Mouse (Mus musculus): ENCODE data around the gene Slc31a1. TPM values are rescaled to one million over a fixed set of nuclear protein-coding genes. Genes with fewer than 3 reads are reported as not detected.

The Slc31a1 gene
- polyA plus RNA-seq, 1 experiment from 2014 or later, result 49.0 TPM

DNA sequence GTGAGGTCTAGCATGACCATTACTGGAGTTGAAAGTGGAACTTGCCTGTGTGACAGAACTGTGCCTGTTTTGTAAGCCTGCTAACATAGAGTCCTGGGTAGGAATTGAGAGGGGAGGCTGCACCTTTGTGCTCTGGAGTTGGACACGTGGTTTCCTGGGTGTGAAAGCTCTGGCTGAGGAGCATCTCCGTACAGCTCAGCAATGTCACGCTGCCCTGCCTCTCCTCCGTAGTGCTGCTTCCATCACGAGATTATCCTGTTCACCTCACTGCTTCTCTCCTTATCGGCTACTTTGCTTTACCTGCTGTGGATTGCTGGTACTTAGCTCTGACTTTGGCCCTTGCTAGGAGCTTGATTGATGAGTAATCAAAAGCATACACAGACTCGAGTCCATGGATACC lies 23.2 kb downstream of the Slc31a1 start:
- DNase-seq (ENCODE audit: low spot score) (no peak), ATAC-seq (ENCODE audit: low read depth) (no peak)
- no peak overlapping the region for H3K4me3 ChIP-seq (ENCODE audit: low read depth, low read length)
- no peak overlapping the region for H3K27ac ChIP-seq (replicated peaks; ENCODE audit: low read depth, low read length)
- WGBS, result 76% methylated on average over 7 of the region's 7 CpGs
- H3K9ac ChIP-seq (ENCODE audit: low read depth, low read length), result no peak overlapping the region
- H3K36me3 ChIP-seq (ENCODE audit: control insufficient read depth, insufficient read depth, low read length), result peaks cover 27% of the 10 kb centered on the region; the same call in 1 of the 2 replicates
- H3K4me1 ChIP-seq (ENCODE audit: control insufficient read depth, insufficient read depth, low read length), result no peaks in the 10 kb centered on the region; the same call in 1 of the 2 replicates
- no peak overlapping the region for H3K4me2 ChIP-seq (ENCODE audit: low read depth, low read length)
- no peaks in the 10 kb centered on the region for H3K27me3 ChIP-seq (replicated peaks; ENCODE audit: control insufficient read depth, insufficient read depth, low read length)
- no peaks in the 10 kb centered on the region for H3K9me3 ChIP-seq (ENCODE audit: control insufficient read depth, low read length)

- Histone ChIP-seq H3K4me2 (ENCODE audit: low read depth, low read length) (no peak overlapping the region), H3K9me3 (ENCODE audit: control insufficient read depth, low read length) (no peaks in the 10 kb centered on the region), H3K36me3 (ENCODE audit: control insufficient read depth, insufficient read depth, low read length) (peaks cover 30% of the 10 kb centered on the region; the same call in 1 of the 2 replicates), H3K4me1 (ENCODE audit: control insufficient read depth, insufficient read depth, low read length) (no peaks in the 10 kb centered on the region; the same call in 1 of the 2 replicates), H3K4me3 (ENCODE audit: low read depth, low read length) (no peak overlapping the region), H3K9ac (ENCODE audit: low read depth, low read length) (no peak overlapping the region), H3K27ac (replicated peaks; ENCODE audit: low read depth, low read length) (no peak overlapping the region), H3K27me3 (replicated peaks; ENCODE audit: control insufficient read depth, insufficient read depth, low read length) (no peaks in the 10 kb centered on the region)
- no peak for ATAC-seq (ENCODE audit: low read depth)
- no peak for DNase-seq (ENCODE audit: low spot score)
- 80% methylated on average over 1 of the region's 1 CpGs for WGBS
Measured at GRCm38 (mm10) chr4:62384159-62384558, 23.6 kb downstream of the Slc31a1 start.

GRCm38 (mm10) chr4:62385439-62385838 lies 24.9 kb downstream of the Slc31a1 start:
- H3K4me2 ChIP-seq (ENCODE audit: low read depth, low read length), result no peak overlapping the region
- H3K9ac ChIP-seq (ENCODE audit: low read depth, low read length), result no peak overlapping the region
- 96% methylated on average over 7 of the region's 7 CpGs for WGBS
- ATAC-seq (ENCODE audit: low read depth) (no peak), DNase-seq (ENCODE audit: low spot score) (no peak)
- no peaks in the 10 kb centered on the region; the same call in 1 of the 2 replicates for H3K4me1 ChIP-seq (ENCODE audit: control insufficient read depth, insufficient read depth, low read length)
- no peaks in the 10 kb centered on the region for H3K9me3 ChIP-seq (ENCODE audit: control insufficient read depth, low read length)
- H3K4me3 ChIP-seq (ENCODE audit: low read depth, low read length), result no peak overlapping the region
- peaks cover 42% of the 10 kb centered on the region for H3K36me3 ChIP-seq (ENCODE audit: control insufficient read depth, insufficient read depth, low read length)
- H3K27me3 ChIP-seq (replicated peaks; ENCODE audit: control insufficient read depth, insufficient read depth, low read length), result no peaks in the 10 kb centered on the region
- no peak overlapping the region for H3K27ac ChIP-seq (replicated peaks; ENCODE audit: low read depth, low read length)

DNA sequence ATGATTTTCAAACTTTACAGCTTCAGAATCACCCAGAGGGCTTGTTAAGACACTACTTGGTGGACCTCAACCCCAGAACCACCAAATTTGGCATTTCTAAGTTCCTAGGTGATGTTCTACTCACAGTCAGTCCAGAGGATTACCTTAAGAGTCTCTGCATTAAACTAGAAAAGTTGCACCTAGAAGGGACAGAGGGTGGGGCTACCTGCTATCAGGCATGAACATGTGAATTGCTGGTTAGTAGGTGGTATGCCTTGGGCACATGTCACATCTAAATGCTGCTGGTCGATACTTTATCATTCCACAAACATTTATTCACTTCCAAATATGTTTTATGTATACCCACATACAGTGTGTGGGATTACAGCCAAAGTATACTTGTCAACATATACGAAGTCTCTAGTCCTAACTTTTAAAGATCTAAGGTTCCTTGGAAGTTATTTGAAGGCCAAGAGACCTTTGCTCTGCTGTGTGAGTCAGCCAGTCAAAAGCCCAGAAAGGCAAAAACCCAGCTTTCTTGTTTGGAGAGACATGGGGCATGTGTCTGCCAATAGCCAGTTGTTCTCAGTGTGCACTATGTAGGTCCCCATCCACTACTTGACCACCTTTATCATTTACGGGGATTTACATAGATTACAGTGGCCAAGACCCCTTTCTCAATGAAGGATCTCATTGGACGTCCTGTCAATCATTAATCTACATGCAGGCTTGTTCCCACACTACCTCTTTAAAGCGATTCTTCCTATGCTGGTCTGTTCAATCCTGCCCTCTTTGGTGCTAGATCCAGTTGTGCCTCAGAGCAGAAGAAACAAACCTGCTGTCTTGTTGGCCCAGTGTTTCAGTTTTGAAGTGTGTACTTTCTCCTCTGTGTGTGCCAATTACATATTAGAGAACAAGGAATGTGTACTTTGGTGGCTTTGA lies 29.3 kb downstream of the Slc31a1 start:
- Histone ChIP-seq H3K4me1 (ENCODE audit: control insufficient read depth, insufficient read depth, low read length) (no peaks in the 10 kb centered on the region; the same call in 1 of the 2 replicates), H3K4me2 (ENCODE audit: low read depth, low read length) (no peak overlapping the region), H3K27ac (replicated peaks; ENCODE audit: low read depth, low read length) (no peak overlapping the region), H3K9me3 (ENCODE audit: control insufficient read depth, low read length) (no peaks in the 10 kb centered on the region), H3K4me3 (ENCODE audit: low read depth, low read length) (no peak overlapping the region), H3K9ac (ENCODE audit: low read depth, low read length) (no peak overlapping the region), H3K27me3 (replicated peaks; ENCODE audit: control insufficient read depth, insufficient read depth, low read length) (no peaks in the 10 kb centered on the region), H3K36me3 (ENCODE audit: control insufficient read depth, insufficient read depth, low read length) (peaks cover 60% of the 10 kb centered on the region)
- 94% methylated on average over 5 of the region's 5 CpGs for WGBS
- DNase-seq (ENCODE audit: low spot score), result no peak
- ATAC-seq (ENCODE audit: low read depth), result no peak

DNA sequence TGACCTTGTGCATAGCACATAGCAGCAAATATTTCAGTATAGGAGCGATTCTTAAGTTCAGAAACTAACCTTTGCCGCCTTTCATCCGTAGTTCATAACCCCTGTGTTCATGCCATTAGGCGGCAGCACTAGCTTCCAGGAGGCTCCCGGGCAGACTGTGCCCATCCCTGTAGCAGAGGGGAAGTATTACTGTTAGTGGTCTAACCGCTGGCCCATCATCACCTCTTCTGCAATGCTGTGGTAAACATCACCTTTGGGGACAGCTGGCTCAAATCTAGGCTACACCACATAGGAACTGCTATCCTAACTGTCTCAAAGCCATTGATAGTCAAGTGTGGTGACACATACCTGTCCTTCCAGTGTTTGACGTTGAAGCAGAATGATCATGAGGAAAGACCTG lies 31.4 kb downstream of the Slc31a1 start:
- Histone ChIP-seq H3K4me3 (ENCODE audit: low read depth, low read length) (no peak overlapping the region), H3K9me3 (ENCODE audit: control insufficient read depth, low read length) (no peaks in the 10 kb centered on the region), H3K36me3 (ENCODE audit: control insufficient read depth, insufficient read depth, low read length) (peaks cover 69% of the 10 kb centered on the region), H3K9ac (ENCODE audit: low read depth, low read length) (no peak overlapping the region), H3K27ac (replicated peaks; ENCODE audit: low read depth, low read length) (no peak overlapping the region), H3K4me1 (ENCODE audit: control insufficient read depth, insufficient read depth, low read length) (no peaks in the 10 kb centered on the region), H3K27me3 (replicated peaks; ENCODE audit: control insufficient read depth, insufficient read depth, low read length) (no peaks in the 10 kb centered on the region), H3K4me2 (ENCODE audit: low read depth, low read length) (no peak overlapping the region)
- no peak for ATAC-seq (ENCODE audit: low read depth)
- WGBS, result 84% methylated on average over 7 of the region's 7 CpGs
- no peak for DNase-seq (ENCODE audit: low spot score)

- no peak for ATAC-seq (ENCODE audit: low read depth)
Measured at GRCm38 (mm10) chr4:62393459-62393858, 32.9 kb downstream of the Slc31a1 start.

DNA sequence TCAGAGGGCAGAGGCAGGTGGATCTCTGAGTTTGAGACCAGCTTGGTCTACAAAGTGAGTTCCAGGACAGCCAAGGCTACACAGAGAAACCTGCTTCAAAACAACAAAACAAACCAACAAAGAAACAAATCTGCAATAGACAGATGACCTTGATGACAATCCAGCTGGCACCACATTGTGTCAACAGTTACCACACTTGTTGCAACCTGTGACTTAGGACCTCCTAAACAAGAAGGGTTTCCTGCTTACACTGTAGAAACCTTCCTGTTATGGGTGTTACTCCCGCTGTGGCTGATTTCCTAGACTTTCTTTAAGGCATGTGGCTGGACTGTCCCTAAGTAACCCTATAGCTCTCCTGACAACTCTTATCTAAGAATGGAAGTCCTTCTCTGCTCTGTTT lies 35.3 kb downstream of the Slc31a1 start:
- DNase-seq (ENCODE audit: low spot score) (no peak), ATAC-seq (ENCODE audit: low read depth) (no peak)
- no peak overlapping the region for H3K4me2 ChIP-seq (ENCODE audit: low read depth, low read length)
- no peaks in the 10 kb centered on the region for H3K27me3 ChIP-seq (replicated peaks; ENCODE audit: control insufficient read depth, insufficient read depth, low read length)
- H3K36me3 ChIP-seq (ENCODE audit: control insufficient read depth, insufficient read depth, low read length), result peaks cover 78% of the 10 kb centered on the region
- H3K4me1 ChIP-seq (ENCODE audit: control insufficient read depth, insufficient read depth, low read length), result no peaks in the 10 kb centered on the region
- no peak overlapping the region for H3K4me3 ChIP-seq (ENCODE audit: low read depth, low read length)
- H3K9ac ChIP-seq (ENCODE audit: low read depth, low read length), result no peak overlapping the region
- WGBS, result 100% methylated on average over 1 of the region's 1 CpGs
- no peak overlapping the region for H3K27ac ChIP-seq (replicated peaks; ENCODE audit: low read depth, low read length)
- H3K9me3 ChIP-seq (ENCODE audit: control insufficient read depth, low read length), result no peaks in the 10 kb centered on the region

More at GRCm38 (mm10) chr4:62393459-62393858, 32.9 kb downstream of the Slc31a1 start:
- no peaks in the 10 kb centered on the region for H3K27me3 ChIP-seq (replicated peaks; ENCODE audit: control insufficient read depth, insufficient read depth, low read length)
- H3K9ac ChIP-seq (ENCODE audit: low read depth, low read length), result no peak overlapping the region
- WGBS, result 64% methylated on average over 6 of the region's 6 CpGs
- H3K27ac ChIP-seq (replicated peaks; ENCODE audit: low read depth, low read length), result no peak overlapping the region
- DNase-seq (ENCODE audit: low spot score), result peak; percentile 23
- no peaks in the 10 kb centered on the region for H3K9me3 ChIP-seq (ENCODE audit: control insufficient read depth, low read length)
- no peak overlapping the region for H3K4me2 ChIP-seq (ENCODE audit: low read depth, low read length)
- peaks cover 73% of the 10 kb centered on the region for H3K36me3 ChIP-seq (ENCODE audit: control insufficient read depth, insufficient read depth, low read length)
- H3K4me3 ChIP-seq (ENCODE audit: low read depth, low read length), result no peak overlapping the region
- H3K4me1 ChIP-seq (ENCODE audit: control insufficient read depth, insufficient read depth, low read length), result no peaks in the 10 kb centered on the region

DNA sequence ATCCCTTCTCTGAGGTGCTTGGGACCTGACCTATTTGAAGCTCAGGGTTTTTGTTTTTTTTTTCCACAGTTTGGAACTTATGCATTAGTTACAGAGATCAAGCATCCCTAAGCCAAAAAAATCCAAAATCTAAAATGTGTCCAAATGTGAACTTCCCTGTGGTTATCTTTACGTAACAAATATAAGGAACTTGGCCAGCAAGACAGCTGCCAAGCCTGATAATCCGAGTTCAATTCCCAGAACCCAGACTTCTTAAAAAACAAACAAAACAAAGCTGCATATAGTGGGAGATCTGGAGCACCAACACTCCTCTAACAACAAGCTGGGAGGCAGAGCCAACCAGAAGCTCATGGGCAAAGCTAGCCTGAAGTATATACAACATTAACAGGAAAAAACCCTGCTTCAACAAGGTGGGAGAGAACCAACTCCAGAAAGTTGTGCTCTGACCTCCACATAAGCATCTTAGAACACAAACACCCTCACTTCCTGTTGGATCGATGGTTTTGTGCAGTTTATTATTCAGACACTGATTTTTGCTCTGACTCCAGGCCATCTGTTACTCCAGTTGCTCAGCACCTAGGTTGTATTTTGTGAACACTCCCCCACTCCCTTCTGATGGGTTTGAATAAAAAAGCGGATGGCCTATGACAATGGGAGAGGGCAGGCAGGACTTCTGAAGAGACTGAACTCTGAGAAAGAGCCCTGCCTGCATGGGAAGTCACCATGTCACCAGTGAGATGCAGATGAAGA lies 37.3 kb downstream of the Slc31a1 start:
- Histone ChIP-seq H3K27ac (replicated peaks; ENCODE audit: low read depth, low read length) (no peak overlapping the region), H3K4me2 (ENCODE audit: low read depth, low read length) (no peak overlapping the region), H3K27me3 (replicated peaks; ENCODE audit: control insufficient read depth, insufficient read depth, low read length) (no peaks in the 10 kb centered on the region), H3K4me3 (ENCODE audit: low read depth, low read length) (no peak overlapping the region), H3K4me1 (ENCODE audit: control insufficient read depth, insufficient read depth, low read length) (no peaks in the 10 kb centered on the region), H3K9me3 (ENCODE audit: control insufficient read depth, low read length) (no peaks in the 10 kb centered on the region), H3K9ac (ENCODE audit: low read depth, low read length) (no peak overlapping the region), H3K36me3 (ENCODE audit: control insufficient read depth, insufficient read depth, low read length) (peaks cover 86% of the 10 kb centered on the region)
- no peak for ATAC-seq (ENCODE audit: low read depth)
- 89% methylated on average over 4 of the region's 4 CpGs for WGBS
- DNase-seq (ENCODE audit: low spot score), result no peak

All from embryonic facial prominence, embryonic 14.5 days (tissue).